Mouse (Mus musculus) heart, postnatal 0 days (tissue): ENCODE measurements around the gene Ppbp.

Source experiments
- CTCF ChIP-seq: IDR thresholded peaks from 2 replicates; pipeline ENCODE4 v1.5.1; 2016; ENCODE audit warnings: antibody characterized with exemption, control low read depth, low read depth
- EP300 ChIP-seq: IDR thresholded peaks from 2 replicates; pipeline ENCODE4 v1.6.1; 2016; ENCODE audit warnings: antibody characterized with exemption, low read depth

DNA sequence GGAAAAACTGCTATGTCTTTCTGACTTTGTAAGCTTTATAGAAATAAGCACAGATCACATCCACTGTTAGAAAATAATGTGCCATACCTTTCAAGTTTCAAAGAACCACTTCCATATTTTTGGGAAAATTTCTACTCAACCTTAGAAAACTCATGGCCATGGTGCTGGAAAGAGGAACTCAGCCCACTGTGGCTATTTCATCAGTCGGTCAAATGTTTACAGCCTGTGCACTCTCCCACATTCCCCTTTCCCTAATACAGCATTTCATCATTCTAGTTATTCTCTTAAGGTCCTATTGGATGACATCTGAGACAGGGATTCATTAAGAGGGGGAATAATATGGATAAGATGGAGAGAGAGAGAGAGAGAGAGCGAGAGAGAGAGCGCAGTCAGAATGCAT, 15.4 kb downstream of the Ppbp start:
- TF ChIP-seq EP300 (no peak), CTCF (no peak)
